Mouse (Mus musculus) heart, adult 18-20 months (tissue): ENCODE results near the gene Sars2. TPM values are rescaled to one million over a fixed set of nuclear protein-coding genes. Genes with fewer than 3 reads are reported as not detected.

ENCODE experiments used
- DNase-seq, 2 experiments: peaks; one replicate each; pipeline ENCODE4 v3.0.0; 2021 to 2022; ENCODE audit warnings: mixed read lengths in 1 of 2
- total RNA-seq, 2 experiments: library from RNA; stranded (reverse); gene quantifications; 2 replicates each; pipeline ENCODE4 v1.2.3; 2021

Gene Sars2
- total RNA-seq, 2 experiments from 2014 or later: 14.7 to 15.5 TPM

DNA sequence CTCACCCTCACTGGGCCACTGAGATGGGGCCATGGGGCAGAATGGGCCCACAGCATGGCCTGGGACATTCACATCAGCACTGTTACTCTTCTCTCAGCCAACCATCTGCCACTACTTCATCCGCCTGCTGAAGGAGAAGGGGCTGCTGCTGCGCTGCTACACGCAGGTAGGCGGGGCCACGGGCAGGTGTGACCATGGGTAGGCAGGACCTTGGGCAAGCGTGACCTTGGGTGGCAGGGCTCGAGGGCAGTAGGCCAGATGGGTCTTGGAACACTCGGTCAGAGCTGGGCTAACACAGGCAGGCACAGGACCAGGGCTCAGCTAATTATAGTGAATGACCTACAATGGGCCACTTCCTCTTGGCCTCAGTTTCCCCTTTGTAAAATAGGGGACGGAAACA is 37.0 kb downstream of the Sars2 start:
- DNase-seq: peak in 1 of 2 experiments; percentile 38

GRCm38 (mm10) chr7:28780067-28780658 is 38.4 kb downstream of the Sars2 start:
- peak; percentile 91 to 97 for DNase-seq

DNA sequence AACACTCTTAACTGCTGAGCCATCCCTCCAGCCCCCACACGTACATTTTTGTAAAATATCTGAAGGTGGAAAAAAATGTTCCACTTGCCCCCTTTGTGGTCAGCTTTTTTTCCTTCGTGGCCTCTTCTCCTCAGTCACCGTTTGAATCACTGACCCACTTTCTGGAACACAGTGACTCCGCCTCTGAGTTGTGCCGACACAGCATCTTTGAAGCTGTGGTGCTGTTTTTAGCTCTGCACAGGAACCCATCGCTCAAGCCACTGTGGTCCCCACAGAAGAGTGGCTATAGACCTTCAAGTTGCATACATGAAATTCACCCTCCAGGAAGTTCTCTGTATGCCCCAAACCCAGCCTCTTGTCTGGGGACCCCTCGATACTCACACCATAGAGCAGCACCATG is 39.1 kb downstream of the Sars2 start:
- peak in 1 of 2 experiments; percentile 66 for DNase-seq

GRCm38 (mm10) chr7:28781261-28781663 is 39.5 kb downstream of the Sars2 start:
- DNase-seq: peak in 1 of 2 experiments; percentile 35

GRCm38 (mm10) chr7:28785161-28785560 is 43.4 kb downstream of the Sars2 start:
- no peak for DNase-seq

- no peak for DNase-seq
Observed at GRCm38 (mm10) chr7:28787884-28788283, 46.1 kb downstream of the Sars2 start.

DNA sequence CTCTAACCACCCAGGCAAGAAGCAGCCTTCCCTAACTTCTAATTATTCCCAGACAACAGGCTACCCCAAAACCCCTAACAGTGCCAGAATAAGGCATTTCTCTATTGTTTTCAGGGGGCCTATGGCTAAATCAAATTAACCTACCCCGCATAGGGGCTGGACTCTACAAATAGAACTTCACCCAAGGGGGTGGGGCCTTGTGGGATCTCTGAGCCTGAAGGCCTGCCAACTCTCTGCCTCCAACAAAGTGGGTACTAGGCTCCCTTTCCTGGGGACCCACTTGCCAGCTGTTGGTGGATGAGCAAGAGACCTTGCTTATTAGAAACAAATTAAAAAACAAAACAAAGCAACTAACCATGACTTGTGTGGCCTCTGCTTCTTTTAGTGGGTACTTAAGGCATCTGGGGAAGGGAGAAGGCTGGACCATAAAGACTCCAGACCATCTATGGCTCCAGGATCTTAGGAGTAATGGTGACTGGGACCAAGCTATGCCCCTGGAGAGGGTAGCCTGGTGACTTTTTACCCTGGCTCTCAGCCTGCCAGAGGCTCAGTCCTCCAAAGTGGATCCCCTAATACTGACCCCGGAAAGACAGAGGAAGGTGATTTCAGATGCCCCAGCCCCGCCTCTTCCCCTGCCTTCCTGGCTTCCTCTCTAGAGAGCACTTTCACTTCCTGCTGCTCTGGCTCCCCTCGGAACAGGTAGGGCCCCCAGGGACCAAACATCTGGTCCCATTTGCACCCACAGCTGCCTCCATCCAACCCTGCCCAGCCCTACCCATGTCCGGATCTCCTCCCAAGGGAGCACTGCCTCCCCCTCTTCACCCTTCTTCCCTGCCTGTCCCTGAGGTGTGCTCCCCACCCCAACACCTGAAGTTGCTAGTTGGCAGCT is 46.8 kb downstream of the Sars2 start, which contains the start of gene Rinl:
Gene Rinl (plus strand): TSS at position 663 of the 889 bp plus-strand sequence.
- DNase-seq: peak in 1 of 2 experiments; percentile 59

GRCm38 (mm10) chr7:28789235-28789634 is 47.4 kb downstream of the Sars2 start:
- DNase-seq: no peak

- DNase-seq: no peak
Observed at GRCm38 (mm10) chr7:28790066-28790806, 48.4 kb downstream of the Sars2 start.

DNA sequence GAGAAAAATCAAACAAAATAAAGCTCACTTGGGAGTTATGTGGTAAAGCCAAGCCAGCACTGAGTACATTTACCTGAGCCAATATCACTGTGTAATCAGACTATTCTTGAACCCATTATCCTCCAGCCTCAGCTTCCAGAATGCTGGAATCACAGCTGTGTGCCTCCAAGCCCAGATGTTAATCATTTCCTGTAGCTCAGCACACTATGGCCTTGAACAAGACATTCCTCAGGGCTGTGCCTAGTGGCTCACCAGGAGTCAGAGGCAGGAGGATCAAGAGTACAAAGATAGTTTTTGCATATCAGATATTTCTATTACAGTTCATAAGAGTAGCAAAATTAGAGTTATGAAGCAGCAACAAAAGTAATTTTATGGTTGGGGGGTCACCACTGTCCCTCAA is 49.9 kb downstream of the Sars2 start:
- no peak for DNase-seq

- no peak for DNase-seq
Observed at GRCm38 (mm10) chr7:28792391-28793185, 50.8 kb downstream of the Sars2 start.

- peak in 1 of 2 experiments; percentile 54 for DNase-seq
Observed at GRCm38 (mm10) chr7:28793834-28794233, 52.0 kb downstream of the Sars2 start.

- no peak for DNase-seq
Observed at GRCm38 (mm10) chr7:28794496-28794895, 52.7 kb downstream of the Sars2 start.

DNA sequence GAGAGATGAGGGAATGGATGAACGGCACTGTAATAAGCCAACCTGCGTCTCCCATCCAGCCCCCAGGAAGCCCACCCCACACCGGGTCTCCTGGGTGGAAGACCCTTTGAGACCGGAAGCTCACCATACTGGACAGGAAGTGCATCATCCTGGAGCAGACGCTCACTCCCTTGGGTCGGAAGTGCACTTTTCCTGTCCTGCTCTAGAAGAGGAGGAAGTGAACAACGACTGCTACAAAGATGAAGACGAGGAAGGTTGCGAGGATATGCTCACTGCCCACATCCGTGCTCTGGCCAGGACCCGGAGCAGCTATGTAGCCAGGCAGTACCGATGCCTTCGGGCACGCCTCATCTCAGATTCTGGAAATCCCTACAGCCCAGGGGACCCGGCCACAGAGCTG is 54.0 kb downstream of the Sars2 start:
- peak; percentile 47 to 60 for DNase-seq

DNA sequence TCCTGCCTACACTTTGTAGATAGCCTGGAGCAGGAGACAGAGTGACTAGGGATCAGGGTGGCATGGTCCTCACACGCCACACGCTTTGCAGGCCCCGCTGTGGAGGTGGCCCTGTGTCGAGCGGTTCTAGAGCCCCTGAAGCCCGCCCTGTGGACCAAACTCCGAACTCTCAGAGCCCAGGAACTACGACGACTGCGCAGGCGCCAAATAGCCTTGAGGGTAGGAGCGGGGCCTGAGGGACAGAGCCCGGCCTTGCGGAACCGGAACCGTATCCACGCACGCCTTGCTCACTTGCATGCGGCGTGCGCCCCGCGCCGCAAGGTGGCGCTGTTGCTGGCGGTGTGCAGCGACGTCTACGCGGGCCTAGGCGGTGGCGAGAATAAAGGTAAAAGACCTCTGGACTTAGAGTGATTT is 54.8 kb downstream of the Sars2 start:
- DNase-seq: peak; percentile 88 to 91

- no peak for DNase-seq
Observed at GRCm38 (mm10) chr7:28799994-28800393, 58.2 kb downstream of the Sars2 start.

- no peak for DNase-seq
Observed at GRCm38 (mm10) chr7:28801451-28801850, 59.7 kb downstream of the Sars2 start.

- DNase-seq: peak; percentile 65 to 72
Observed at GRCm38 (mm10) chr7:28801901-28802670, 60.3 kb downstream of the Sars2 start.

- peak; percentile 50 to 77 for DNase-seq
Observed at GRCm38 (mm10) chr7:28802846-28803588, 61.2 kb downstream of the Sars2 start.
